Mouse (Mus musculus) forebrain, embryonic 11.5 days (tissue): ENCODE results near the gene Olfr739. TPM values are rescaled to one million over a fixed set of nuclear protein-coding genes. Genes with fewer than 3 reads are reported as not detected.

Source experiments
- ATAC-seq: fragments of 200-750 bp; cut with Nextera tagmentation; replicated peaks from 2 replicates; pipeline ENCODE4 v1.8.0; 2017; ENCODE audit warnings: moderate TSS enrichment; ENCODE audit not compliant: low FRiP score
- DNase-seq: peaks from one replicate; pipeline ENCODE4 v3.0.0-alpha.2; 2017; ENCODE audit warnings: low spot score
- H3K27ac ChIP-seq: fragments of 300-500 bp; sonication (generic); 2 replicates; pipeline ENCODE4 v1.5.1; 2014; ENCODE audit warnings: low read depth, low read length
- H3K27me3 ChIP-seq: fragments of 300-500 bp; sonication (generic); 2 replicates; pipeline ENCODE4 v1.6.1; 2014; ENCODE audit warnings: mild to moderate bottlenecking, low read length, mixed read lengths; ENCODE audit not compliant: control insufficient read depth, insufficient read depth
- H3K36me3 ChIP-seq: fragments of 300-500 bp; sonication (generic); 2 replicates; pipeline ENCODE4 v1.6.1; 2014; ENCODE audit warnings: mild to moderate bottlenecking, low read length, moderate library complexity, mixed read lengths; ENCODE audit not compliant: control insufficient read depth, insufficient read depth
- H3K4me1 ChIP-seq: fragments of 300-500 bp; sonication (generic); replicated peaks from 2 replicates; pipeline ENCODE4 v1.6.1; 2014; ENCODE audit warnings: low read length, mixed read lengths; ENCODE audit not compliant: control insufficient read depth, insufficient read depth
- H3K4me2 ChIP-seq: fragments of 300-500 bp; sonication (generic); 2 replicates; pipeline ENCODE4 v1.6.1; 2014; ENCODE audit warnings: low read depth, mild to moderate bottlenecking, low read length, moderate library complexity, mixed read lengths; ENCODE audit not compliant: severe bottlenecking
- H3K4me3 ChIP-seq: fragments of 300-500 bp; sonication (generic); 2 replicates; pipeline ENCODE4 v1.5.1; 2014; ENCODE audit warnings: low read depth, low read length
- H3K9ac ChIP-seq: fragments of 300-500 bp; sonication (generic); 2 replicates; pipeline ENCODE4 v1.6.1; 2014; ENCODE audit warnings: low read length
- H3K9me3 ChIP-seq: fragments of 300-500 bp; sonication (generic); 2 replicates; pipeline ENCODE4 v1.6.1; 2016; ENCODE audit warnings: low read length, mixed read lengths; ENCODE audit not compliant: control insufficient read depth
- WGBS: fragments of 180-500 bp; shearing (Covaris S2); extraction: QIAGEN DNeasy Blood & Tissue Kit; methylation state at CpG from one replicate; pipeline ENCODE4 v1.1.7; 2014; 5-methylcytosine and 5-hydroxymethylcytosine counted together
- polyA plus RNA-seq: library from polyadenylated mRNA; unstranded; fragments of >200 nt; fragmentation: Nextera tagmentation; extraction: Ambion mirVana; gene quantifications from 2 replicates; pipeline ENCODE4 v1.2.1, GENCODE M21; 2014

Gene Olfr739
- polyA plus RNA-seq = not detected in 2 replicates

DNA sequence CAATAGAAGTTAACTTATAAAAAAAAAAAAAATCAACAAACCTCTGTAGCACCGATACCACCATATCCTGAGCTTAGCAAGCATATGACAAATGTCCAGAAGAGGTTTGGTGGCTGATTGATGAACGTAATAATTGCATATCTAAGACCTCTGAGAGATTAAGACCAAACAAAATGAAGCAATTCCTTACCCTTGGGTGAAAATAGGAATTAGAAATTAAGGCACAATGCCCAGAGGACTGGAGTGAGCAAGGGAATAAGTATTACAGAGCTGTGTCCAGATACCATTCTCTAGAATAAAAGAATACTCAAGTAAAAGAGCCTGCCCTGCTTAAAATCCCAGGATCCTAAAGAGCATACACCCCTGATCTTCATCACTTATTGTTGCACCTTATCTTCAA lies at the start of gene Olfr739:
Gene Olfr739, plus strand, starts transcription at position 301 of the 400 bp plus-strand sequence.
- no peak within 1 kb of the TSS for H3K4me2 ChIP-seq
- no peaks in the 10 kb centered on the region for H3K4me1 ChIP-seq
- no peak within 1 kb of the TSS for H3K27ac ChIP-seq
- H3K4me3 ChIP-seq = no peak within 1 kb of the TSS
- no peak within 1 kb of the TSS for H3K9ac ChIP-seq
- no peaks in the 10 kb centered on the region for H3K36me3 ChIP-seq
- ATAC-seq = no peak
- H3K27me3 ChIP-seq = no peaks in the 10 kb centered on the region
- H3K9me3 ChIP-seq = no peaks in the 10 kb centered on the region
- WGBS = 82% methylated on average over 2 of the region's 2 CpGs
- DNase-seq = no peak

DNA sequence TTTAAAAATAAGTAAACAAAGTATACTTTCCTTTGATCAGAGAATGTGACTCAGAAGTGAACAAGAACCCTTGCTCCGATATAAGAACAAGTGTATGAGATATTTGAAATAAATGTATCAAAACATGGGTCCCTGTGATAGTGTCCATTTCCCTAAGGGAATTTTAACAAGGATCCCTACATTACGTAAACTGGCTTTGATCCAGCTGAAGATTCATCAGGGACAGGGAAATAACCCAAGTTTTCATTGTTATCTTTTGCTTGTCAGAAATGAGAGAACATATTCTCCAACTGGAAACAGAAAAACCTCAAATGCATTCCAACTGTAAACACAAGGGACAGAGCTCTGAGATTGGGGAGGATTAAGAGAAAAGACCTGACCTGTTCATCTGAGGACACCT lies 37.6 kb upstream of the Olfr739 start, which contains the start of gene Olfr736:
Gene Olfr736, plus strand, starts transcription at position 301 of the 400 bp plus-strand sequence.
- Histone ChIP-seq H3K4me3 (no peak within 1 kb of the TSS), H3K4me1 (no peaks in the 10 kb centered on the region), H3K27me3 (no peaks in the 10 kb centered on the region), H3K9me3 (no peaks in the 10 kb centered on the region), H3K36me3 (no peaks in the 10 kb centered on the region), H3K4me2 (no peak within 1 kb of the TSS), H3K9ac (no peak within 1 kb of the TSS), H3K27ac (no peak within 1 kb of the TSS)
- no peak for DNase-seq
- ATAC-seq = no peak
- WGBS = 87% methylated on average over 2 of the region's 2 CpGs

DNA sequence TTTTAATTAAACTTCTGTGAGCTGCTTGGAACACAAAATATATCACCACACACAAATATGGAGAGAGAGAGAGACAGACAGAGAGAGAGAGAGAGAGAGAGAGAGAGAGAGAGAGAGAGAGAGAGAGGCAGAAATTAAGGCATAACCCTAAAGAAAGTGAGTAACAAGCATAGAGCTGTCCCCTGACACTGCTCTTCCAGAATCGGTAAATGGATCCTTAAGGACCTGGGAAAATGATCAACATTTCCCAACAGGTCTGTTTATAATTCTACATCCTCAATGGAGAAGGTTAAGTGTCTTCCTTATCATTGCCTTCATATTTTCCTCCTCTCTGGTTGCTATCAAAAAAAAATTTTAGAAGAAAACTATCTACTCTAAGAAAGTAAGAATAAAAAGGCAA lies 11.2 kb upstream of the Olfr739 start, which contains the start of gene Olfr738:
Gene Olfr738, plus strand, starts transcription at position 301 of the 400 bp plus-strand sequence.
- H3K9me3 ChIP-seq = no peaks in the 10 kb centered on the region
- DNase-seq (no peak), ATAC-seq (no peak)
- H3K4me3 ChIP-seq = no peak within 1 kb of the TSS
- no peak within 1 kb of the TSS for H3K9ac ChIP-seq
- no peaks in the 10 kb centered on the region for H3K27me3 ChIP-seq
- no peaks in the 10 kb centered on the region for H3K36me3 ChIP-seq
- no peak within 1 kb of the TSS for H3K27ac ChIP-seq
- no peaks in the 10 kb centered on the region for H3K4me1 ChIP-seq
- WGBS = 83% methylated on average over 1 of the region's 1 CpGs
- H3K4me2 ChIP-seq = no peak within 1 kb of the TSS

DNA sequence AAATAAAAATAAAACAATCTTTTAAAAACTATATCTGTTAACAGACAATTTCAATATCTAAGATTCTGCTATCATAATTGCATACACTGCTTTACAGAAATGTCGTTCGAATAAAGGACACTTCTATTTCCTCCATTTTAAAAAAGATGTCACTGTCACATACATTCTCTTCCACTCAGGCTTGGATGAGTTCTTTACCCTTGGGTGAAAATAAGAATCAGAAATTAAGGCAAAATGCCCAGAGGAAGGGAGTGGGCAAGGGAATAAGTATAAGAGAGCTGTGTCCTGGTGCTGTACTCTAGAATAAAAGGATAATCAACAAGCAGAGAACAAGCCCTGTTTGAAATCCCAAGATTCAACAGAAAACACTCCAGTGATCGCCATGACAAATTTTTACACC lies 26.8 kb downstream of the Olfr739 start, which contains the start of gene Olfr740:
Gene Olfr740, plus strand, starts transcription at position 301 of the 400 bp plus-strand sequence.
- no peak within 1 kb of the TSS for H3K4me3 ChIP-seq
- no peak within 1 kb of the TSS for H3K27ac ChIP-seq
- no peaks in the 10 kb centered on the region for H3K27me3 ChIP-seq
- ATAC-seq = no peak
- no peaks in the 10 kb centered on the region for H3K9me3 ChIP-seq
- H3K36me3 ChIP-seq = no peaks in the 10 kb centered on the region
- H3K9ac ChIP-seq = no peak within 1 kb of the TSS
- H3K4me1 ChIP-seq = no peaks in the 10 kb centered on the region
- H3K4me2 ChIP-seq = no peak within 1 kb of the TSS
- WGBS = 80% methylated on average over 3 of the region's 3 CpGs
- no peak for DNase-seq

DNA sequence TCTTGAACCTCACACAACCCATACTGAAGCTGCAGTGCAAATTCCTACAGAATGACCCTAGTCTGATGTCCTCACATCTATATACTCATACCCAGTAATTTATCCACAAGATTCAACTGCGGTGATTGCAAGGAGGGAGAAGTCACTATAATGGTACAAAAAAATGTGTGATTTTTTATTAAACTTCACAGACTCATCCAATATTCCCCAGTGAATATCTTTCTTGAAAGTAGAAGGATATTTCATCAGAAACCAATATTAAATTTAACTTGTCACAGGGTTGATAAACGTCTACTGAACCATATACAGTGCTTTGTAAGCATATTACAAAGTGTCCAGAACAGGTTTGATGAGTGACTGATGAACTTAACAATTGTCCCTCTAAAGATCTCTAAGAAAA lies 54.0 kb downstream of the Olfr739 start, which contains the start of gene Olfr741:
Gene Olfr741, plus strand, starts transcription at position 301 of the 400 bp plus-strand sequence.
- Histone ChIP-seq H3K36me3 (no peaks in the 10 kb centered on the region), H3K27me3 (no peaks in the 10 kb centered on the region), H3K9me3 (no peaks in the 10 kb centered on the region), H3K27ac (no peak within 1 kb of the TSS), H3K4me2 (no peak within 1 kb of the TSS), H3K9ac (no peak within 1 kb of the TSS), H3K4me1 (no peaks in the 10 kb centered on the region), H3K4me3 (no peak within 1 kb of the TSS)
- no peak for DNase-seq
- 81% methylated on average over 2 of the region's 2 CpGs for WGBS
- no peak for ATAC-seq

Other genes with a start within 250 kb of the Olfr739 start
- gene Olfr730, start 230.4 kb upstream of the Olfr739 start, polyA plus RNA-seq = not detected in 2 replicates
- not detected in 2 replicates for gene Olfr731, start 176.8 kb upstream of the Olfr739 start, polyA plus RNA-seq
- gene Olfr732, start 134.4 kb upstream of the Olfr739 start, polyA plus RNA-seq = not detected in 2 replicates
- gene Olfr733, start 117.1 kb upstream of the Olfr739 start, polyA plus RNA-seq = not detected in 2 replicates
- not detected in 2 replicates for gene Olfr734, start 91.9 kb upstream of the Olfr739 start, polyA plus RNA-seq
- not detected in 2 replicates for gene Olfr735, start 69.8 kb upstream of the Olfr739 start, polyA plus RNA-seq
- not detected in 2 replicates for gene Tlr11, start 60.7 kb upstream of the Olfr739 start, polyA plus RNA-seq
- gene Olfr736, start 37.5 kb upstream of the Olfr739 start, polyA plus RNA-seq = not detected in 2 replicates
- gene Olfr738, start 11.1 kb upstream of the Olfr739 start, polyA plus RNA-seq = not detected in 2 replicates
- gene Olfr740, start 26.9 kb downstream of the Olfr739 start, polyA plus RNA-seq = not detected in 2 replicates
- gene Olfr741, start 54.1 kb downstream of the Olfr739 start, polyA plus RNA-seq = not detected in 2 replicates
- not detected in 2 replicates for gene Olfr742, start 85.0 kb downstream of the Olfr739 start, polyA plus RNA-seq
- not detected in 2 replicates for gene Olfr743, start 103.2 kb downstream of the Olfr739 start, polyA plus RNA-seq
- gene Olfr744, start 196.3 kb downstream of the Olfr739 start, polyA plus RNA-seq = not detected in 2 replicates
- gene Olfr745, start 220.8 kb downstream of the Olfr739 start, polyA plus RNA-seq = not detected in 2 replicates
- not detected in 2 replicates for gene Olfr746, start 228.5 kb downstream of the Olfr739 start, polyA plus RNA-seq